Mouse (Mus musculus): ENCODE results near the gene Bves. TPM values are rescaled to one million over a fixed set of nuclear protein-coding genes. Genes with fewer than 3 reads are reported as not detected.
"Not testable (repeated sequence)": the region's sequence is repeated elsewhere in the genome, so short reads cannot be mapped to it uniquely, and the experiment has no call there.

The Bves gene
- under 1 TPM in 3 of 4 experiments, not detected in 1; 0.09 to 0.42 (median 0.12) TPM for total RNA-seq (2022)

GRCm38 (mm10) chr10:45335434-45336422 is at the start of gene Bves:
Gene Bves, plus strand, starts transcription at chr10:45335772.
- no peak for DNase-seq

GRCm38 (mm10) chr10:45288351-45288750 is 47.2 kb upstream of the Bves start:
- no peak for DNase-seq

GRCm38 (mm10) chr10:45289218-45290105 is 46.1 kb upstream of the Bves start:
- no peak for DNase-seq

- DNase-seq: no peak
Measured at GRCm38 (mm10) chr10:45290618-45291017, 45.0 kb upstream of the Bves start.

GRCm38 (mm10) chr10:45292159-45292558 is 43.4 kb upstream of the Bves start:
- not testable (repeated sequence) for DNase-seq

GRCm38 (mm10) chr10:45295093-45295492 is 40.5 kb upstream of the Bves start:
- no peak for DNase-seq

- DNase-seq: no peak
Measured at GRCm38 (mm10) chr10:45298503-45298902, 37.1 kb upstream of the Bves start.

- no peak for DNase-seq
Measured at GRCm38 (mm10) chr10:45299509-45299908, 36.1 kb upstream of the Bves start.

GRCm38 (mm10) chr10:45303315-45304036 is 32.1 kb upstream of the Bves start:
- DNase-seq: no peak

GRCm38 (mm10) chr10:45305173-45305572 is 30.4 kb upstream of the Bves start:
- DNase-seq: no peak

GRCm38 (mm10) chr10:45311129-45311528 is 24.4 kb upstream of the Bves start:
- DNase-seq: no peak

- DNase-seq: no peak
Measured at GRCm38 (mm10) chr10:45311624-45312023, 23.9 kb upstream of the Bves start.

GRCm38 (mm10) chr10:45314865-45315264 is 20.7 kb upstream of the Bves start:
- DNase-seq: no peak

- no peak for DNase-seq
Measured at GRCm38 (mm10) chr10:45318922-45319321, 16.6 kb upstream of the Bves start.

- no peak for DNase-seq
Measured at GRCm38 (mm10) chr10:45320296-45320695, 15.3 kb upstream of the Bves start.

GRCm38 (mm10) chr10:45324159-45324558 is 11.4 kb upstream of the Bves start:
- no peak for DNase-seq

GRCm38 (mm10) chr10:45328196-45329000 is 7.2 kb upstream of the Bves start:
- no peak for DNase-seq

GRCm38 (mm10) chr10:45334925-45335324 is 647 bp upstream of the Bves start:
- no peak for DNase-seq

- DNase-seq: no peak
Measured at GRCm38 (mm10) chr10:45339106-45339505, 3.5 kb downstream of the Bves start.

- DNase-seq: no peak
Measured at GRCm38 (mm10) chr10:45344381-45344780, 8.8 kb downstream of the Bves start.

GRCm38 (mm10) chr10:45345217-45345616 is 9.6 kb downstream of the Bves start:
- no peak for DNase-seq
